Mouse (Mus musculus): ENCODE data around the gene Pla2g4b. TPM values are rescaled to one million over a fixed set of nuclear protein-coding genes. Genes with fewer than 3 reads are reported as not detected.

Gene Pla2g4b
- polyA plus RNA-seq, 1 experiment from 2014 or later, result 1.9 TPM

Small RNAs within 50 kb of the gene (microRNA-seq; reads per million reads assigned to microRNA genes)
- 1.2 reads per million for gene Mir7665

Other genes starting within 250 kb of the Pla2g4b start
- gene Rpap1, start 245.9 kb upstream of the Pla2g4b start, polyA plus RNA-seq (2014; fragmentation: Nextera tagmentation; extraction: Ambion mirVana), result 26.3 and 30.7 TPM in 2 replicates
- gene Tyro3, start 235.7 kb upstream of the Pla2g4b start, polyA plus RNA-seq (2014; fragmentation: Nextera tagmentation; extraction: Ambion mirVana), result 27.0 and 30.1 TPM in 2 replicates
- gene Mga, start 136.2 kb upstream of the Pla2g4b start, polyA plus RNA-seq (2014; fragmentation: Nextera tagmentation; extraction: Ambion mirVana), result 33.1 and 36.0 TPM in 2 replicates
- gene Mapkbp1, start 60.7 kb upstream of the Pla2g4b start, polyA plus RNA-seq (2014; fragmentation: Nextera tagmentation; extraction: Ambion mirVana), result 2.9 and 3.5 TPM in 2 replicates
- 18.5 and 22.2 TPM in 2 replicates for gene Jmjd7, start 5.9 kb upstream of the Pla2g4b start, polyA plus RNA-seq (2014; fragmentation: Nextera tagmentation; extraction: Ambion mirVana)
- 1.6 and 3.5 TPM in 2 replicates for gene Gm28042, start 5.9 kb upstream of the Pla2g4b start, polyA plus RNA-seq (2014; fragmentation: Nextera tagmentation; extraction: Ambion mirVana)
- gene Ehd4, start 121.2 kb downstream of the Pla2g4b start, polyA plus RNA-seq (2014; fragmentation: Nextera tagmentation; extraction: Ambion mirVana), result 13.2 and 18.5 TPM in 2 replicates
- 0.11 TPM in 1 of 2 replicates, not detected in the other for gene Pla2g4e, start 211.9 kb downstream of the Pla2g4b start, polyA plus RNA-seq (2014; fragmentation: Nextera tagmentation; extraction: Ambion mirVana)